Mouse (Mus musculus) E14TG2a.4 (cell line): ENCODE results near the gene Polg.

ENCODE experiments used
- CTCF ChIP-seq: conservative IDR thresholded peaks from 2 replicates; pipeline ENCODE4 v1.5.1; 2014; ENCODE audit warnings: low read length
- NANOG ChIP-seq: IDR thresholded peaks from 2 replicates; pipeline ENCODE4 v1.6.1; 2014; ENCODE audit warnings: borderline replicate concordance, low read length, mixed read lengths
- POU5F1 ChIP-seq: IDR thresholded peaks from 2 replicates; pipeline ENCODE4 v1.6.1; 2014; ENCODE audit warnings: low read length, borderline replicate concordance

DNA sequence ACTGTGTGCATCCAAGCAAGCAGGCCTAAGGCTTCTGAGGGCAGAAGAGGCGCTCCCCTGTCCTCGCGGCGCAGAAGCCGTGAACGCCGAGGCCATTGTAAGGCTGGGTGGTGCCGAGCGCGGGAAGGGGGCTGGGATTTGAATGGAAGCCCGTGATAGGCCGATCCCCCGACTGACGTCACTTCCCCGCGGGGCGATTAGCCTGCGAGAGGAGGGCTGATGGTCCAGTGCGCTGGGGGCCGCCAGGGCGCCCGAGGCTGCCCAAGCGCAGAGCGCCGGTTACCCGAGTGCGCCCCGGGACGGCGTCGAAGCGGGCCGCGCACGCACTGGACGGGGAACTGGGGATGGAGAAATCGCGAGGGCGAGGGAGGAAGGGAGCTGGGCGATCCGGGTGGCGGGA lies 38.6 kb upstream of the Polg start:
- no peak for TF ChIP-seq CTCF
- TF ChIP-seq NANOG = no peak
- no peak for TF ChIP-seq POU5F1
